Mouse (Mus musculus): ENCODE data around the gene Dse.
"Not testable (repeated sequence)": the region's sequence is repeated elsewhere in the genome, so short reads cannot be mapped to it uniquely, and the experiment has no call there.

Dse gene

DNA sequence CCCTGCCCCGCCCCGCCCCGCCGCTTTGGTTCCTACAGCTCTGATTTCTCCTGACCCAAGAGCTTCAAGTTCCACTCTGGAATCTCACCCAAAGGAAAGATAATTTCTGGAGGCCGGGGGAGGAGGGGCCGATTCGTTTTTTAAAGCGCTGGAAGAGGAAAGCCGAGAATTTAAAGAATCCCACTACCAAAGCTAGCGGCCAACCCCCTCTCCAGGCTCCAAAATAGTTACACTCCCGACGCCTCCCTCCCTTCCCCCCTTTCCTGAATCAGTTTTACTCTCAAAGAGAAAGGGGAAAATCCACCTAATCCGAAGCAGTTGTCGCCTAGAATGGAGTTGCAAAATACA is at the start of gene Dse:
Dse (minus strand) TSS at position 213 of the 348 bp plus-strand sequence.
- no peak for DNase-seq

DNA sequence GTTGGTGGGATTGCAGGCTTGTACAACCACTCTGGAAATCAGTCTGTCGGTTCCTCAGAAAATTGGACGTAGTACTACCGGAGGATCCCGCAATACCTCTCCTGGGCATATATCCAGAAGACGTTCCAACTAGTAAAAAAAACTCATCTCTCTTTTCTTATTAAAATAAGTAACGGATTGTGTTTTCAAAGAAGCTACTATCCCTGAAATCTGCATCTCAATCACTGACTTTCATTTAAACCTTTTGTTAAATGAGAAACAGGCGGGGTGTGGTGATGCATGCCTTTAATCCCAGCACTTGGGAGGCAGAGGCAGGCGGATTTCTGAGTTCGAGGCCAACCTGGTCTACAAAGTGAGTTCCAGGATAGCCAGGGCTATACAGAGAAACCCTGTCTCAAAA is 45.3 kb upstream of the Dse start:
- DNase-seq, result not testable (repeated sequence)

DNA sequence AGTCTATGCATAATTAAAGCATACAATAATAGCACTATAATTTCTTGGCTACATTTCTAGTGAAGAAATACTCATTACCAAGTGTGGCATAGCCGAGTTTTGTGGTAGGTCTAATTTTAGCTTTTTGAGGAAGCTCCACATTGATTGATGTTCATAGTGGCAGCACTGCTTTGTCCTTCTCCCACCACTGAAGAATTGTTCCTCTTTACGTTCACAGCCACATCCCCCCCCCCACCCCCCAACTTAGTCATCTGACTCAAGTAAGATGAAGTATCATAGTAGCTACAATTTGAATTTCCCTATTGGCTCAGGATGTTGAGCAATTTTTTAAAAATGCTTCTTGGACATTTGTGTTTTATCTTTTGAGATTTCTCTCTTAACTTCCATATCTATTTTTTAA is 42.1 kb upstream of the Dse start:
- no peak for DNase-seq

DNA sequence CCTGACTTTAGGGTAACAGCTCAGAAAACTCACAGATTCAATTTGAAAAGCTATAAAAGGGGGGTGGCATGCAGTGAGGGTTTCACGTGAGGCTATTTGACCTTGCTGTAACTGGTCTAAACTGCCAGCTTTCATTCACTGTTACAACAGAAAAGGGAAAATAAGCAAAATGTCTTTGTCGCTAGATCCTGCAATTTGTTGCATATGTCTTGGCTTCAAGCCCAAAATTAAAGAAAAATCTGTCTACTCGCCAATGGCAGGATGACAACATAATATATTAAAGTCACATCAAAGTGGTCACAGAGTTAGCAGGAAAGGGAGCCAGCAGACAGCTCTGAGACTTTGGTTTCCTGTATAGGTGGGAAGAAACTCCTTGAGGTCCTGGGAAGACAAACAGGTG is 40.2 kb upstream of the Dse start:
- no peak for DNase-seq

DNA sequence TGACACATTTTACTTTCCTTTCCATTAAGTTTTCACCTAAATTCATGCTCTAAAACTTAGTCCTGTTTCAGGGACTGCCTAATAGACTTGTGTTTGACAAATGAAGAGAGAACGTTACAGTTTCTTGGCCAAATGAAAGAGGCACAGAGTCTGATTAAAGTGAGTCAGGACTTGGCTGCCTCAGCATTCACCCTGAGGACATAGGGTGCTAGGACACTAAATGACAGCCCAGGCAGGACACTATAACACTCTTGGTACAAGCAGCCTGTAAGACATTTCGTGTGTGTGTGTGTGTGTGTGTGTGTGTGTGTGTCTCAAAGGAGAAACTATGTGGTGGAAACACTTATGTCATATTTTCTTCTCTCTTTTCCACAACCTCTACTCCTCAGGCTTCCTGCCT is 38.6 kb upstream of the Dse start:
- DNase-seq, result no peak

DNA sequence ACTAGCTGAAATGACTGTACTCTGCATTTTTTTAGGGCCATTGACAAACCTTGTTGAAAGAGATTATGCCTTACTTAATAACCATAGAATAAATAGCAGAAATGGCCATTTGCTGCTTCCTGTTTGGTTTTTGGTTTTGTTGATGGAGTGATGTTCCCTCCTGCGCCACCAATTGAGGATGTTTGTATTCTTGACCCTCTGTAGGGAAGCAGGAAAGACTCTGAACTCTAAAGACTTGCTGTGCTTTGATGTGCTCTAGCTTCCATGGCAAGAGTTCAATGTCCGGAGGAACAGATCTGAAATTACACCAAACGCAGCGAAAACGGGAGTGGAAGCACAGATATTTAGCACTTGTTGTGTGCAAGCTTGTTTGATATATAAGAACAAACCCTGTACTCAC is 37.2 kb upstream of the Dse start:
- DNase-seq, result no peak

DNA sequence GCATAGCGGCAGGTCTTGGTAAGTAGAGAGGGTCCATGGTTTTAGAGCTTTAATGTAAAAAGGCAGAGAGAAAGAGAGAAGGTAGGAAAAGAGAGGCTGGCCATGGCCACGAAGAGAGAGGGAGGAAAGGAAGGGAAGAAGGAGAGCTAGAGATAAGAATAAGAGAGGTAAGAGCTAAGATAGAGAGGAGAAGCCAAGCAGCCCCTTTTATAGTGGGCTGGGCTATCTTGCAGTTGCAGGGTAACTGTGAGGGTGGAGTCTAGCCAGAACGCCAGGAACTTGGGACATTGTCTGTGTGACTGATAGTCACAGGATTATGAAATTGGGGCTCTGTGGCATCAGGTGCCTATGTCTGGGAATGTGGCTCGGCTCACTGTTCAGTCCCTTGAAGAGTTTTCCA is 31.0 kb upstream of the Dse start:
- DNase-seq, result no peak

DNA sequence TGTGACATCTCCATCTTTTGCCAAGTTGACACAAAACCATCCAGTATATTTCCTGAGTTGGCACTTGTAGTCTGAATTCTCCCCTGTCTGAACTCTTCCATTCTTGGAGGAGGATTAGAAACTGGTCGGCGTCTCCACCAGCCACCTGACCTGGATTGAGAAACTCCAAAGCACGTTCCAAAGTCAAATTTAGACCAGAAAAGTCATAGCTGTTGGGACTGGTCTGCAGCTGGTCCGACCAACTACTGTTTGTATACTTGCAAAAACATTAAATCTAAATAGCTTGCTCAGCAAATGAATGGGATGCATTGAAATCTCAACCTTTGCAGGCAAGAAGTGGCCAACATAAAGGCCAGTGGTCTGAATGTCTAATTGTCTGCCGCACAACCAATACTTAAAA is 29.1 kb upstream of the Dse start:
- no peak for DNase-seq

DNA sequence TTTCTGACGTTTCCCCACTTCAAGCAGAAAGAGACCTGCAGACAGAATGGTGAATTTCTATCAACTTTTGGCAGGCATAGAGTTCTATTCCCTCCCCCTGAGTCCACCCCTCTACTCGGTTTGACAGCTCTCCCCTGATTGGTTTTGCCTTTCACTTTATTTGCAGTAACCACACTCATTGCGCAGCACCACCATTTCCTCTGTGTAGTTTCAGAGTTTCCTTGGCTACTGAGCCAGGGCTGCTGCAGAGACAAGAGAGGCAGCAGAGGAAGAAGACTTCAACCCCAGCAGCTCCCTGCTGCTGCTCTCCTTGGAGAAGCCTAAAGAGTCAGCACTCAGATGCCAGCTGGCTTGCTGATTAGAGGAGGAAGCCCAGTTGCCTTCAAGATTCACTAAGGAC is 27.9 kb upstream of the Dse start:
- no peak for DNase-seq

DNA sequence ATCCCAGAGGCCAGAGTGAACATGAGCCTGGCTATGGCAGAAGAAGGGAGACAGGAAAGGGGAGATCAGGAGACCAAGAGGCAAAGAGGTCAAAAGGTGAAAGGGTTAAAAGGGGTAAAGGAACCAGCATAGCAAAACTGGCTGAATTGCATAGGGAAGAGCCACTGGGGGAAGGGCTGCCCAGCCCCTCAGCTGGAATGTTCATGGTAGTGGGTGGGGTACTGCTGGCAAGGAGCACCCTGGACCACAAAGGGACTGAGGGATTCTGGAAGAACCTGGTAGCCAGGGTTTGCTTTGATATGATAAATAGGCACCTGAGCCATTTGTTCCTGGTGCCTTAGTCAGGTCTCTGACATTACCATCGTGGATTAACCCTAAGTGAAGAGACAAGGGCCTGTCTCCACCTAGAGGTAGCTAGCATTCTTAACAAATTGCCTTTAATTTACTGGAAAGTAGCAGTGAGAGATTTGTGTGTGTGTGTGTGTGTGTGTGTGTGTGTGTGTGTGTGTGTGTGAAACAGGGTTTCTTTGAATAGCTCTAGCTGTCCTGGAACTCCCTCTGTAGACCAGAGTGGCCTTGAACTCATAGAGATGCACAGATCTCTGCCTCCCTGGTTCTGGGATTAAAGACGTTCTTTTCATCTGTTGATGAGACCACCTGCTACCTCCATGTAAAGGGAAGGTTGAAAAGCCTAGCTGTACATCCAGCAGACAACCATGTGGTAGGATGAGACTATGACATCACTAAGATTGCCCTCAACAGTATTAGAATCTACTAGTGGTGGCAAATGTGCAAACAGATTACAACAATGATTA is 26.6 kb upstream of the Dse start:
- DNase-seq, result no peak

DNA sequence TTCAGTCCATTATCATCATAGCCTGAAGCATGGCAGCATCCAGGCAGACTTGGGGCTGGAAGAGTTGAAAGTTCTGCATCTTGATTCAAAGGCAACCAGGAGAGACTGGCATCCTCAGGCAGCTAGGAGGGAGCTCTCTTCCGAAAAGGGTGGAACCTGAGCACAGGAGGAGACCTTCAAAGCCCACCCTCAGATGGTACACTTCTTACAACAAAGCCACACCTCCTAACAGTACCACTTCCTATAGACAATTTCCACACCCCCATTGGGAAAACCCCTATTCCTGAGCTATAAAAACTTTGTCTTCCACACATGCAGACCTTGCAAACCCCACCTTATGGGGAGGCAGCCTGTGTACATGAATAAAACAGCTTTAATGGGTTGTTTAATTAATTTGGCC is 25.9 kb upstream of the Dse start:
- no peak for DNase-seq

DNA sequence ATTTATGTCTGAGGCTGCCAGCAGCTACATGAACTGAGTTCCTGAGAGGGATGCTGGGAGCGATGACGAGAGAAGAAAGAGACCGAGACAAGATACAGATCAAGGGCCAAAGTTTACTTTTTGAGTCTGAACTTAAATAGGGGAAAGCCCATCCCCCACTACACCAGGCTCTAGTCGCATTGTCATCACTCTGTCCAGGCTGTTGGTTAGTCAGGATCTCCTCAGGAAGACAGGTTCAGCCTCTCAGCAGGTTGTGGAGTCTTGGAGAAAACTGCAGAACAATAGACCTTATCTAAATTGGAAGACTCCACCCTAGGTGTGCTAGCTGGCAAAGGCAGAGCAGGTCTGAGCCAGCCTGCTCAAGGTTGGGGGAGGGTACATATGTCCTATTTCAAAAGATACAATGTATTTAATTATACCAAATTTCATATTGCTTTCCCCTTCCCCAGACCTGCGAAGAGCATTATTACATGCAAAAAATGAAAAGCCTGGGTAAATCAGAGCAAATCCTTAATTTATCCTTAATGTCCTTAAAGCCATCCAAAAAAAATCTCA is 22.7 kb upstream of the Dse start:
- DNase-seq, result no peak

DNA sequence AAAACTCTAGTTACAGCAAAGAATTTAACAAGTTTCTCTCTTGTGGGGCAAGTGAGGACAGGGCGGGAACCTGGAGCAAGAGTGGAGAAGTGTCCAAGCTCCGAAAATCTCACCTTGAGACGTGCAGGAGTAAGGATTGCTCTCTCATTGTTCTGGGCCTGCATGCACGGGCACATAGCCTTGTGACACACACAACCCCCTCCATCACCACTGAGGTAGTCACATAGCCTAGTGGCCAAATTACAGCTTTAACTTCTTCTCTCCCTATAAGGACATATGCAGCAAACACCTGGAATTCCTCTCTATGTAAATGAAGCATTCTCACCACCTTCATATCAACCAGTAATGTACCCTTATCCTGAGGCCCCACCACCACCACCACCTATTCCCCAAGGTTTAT is 22.0 kb upstream of the Dse start:
- DNase-seq, result no peak

DNA sequence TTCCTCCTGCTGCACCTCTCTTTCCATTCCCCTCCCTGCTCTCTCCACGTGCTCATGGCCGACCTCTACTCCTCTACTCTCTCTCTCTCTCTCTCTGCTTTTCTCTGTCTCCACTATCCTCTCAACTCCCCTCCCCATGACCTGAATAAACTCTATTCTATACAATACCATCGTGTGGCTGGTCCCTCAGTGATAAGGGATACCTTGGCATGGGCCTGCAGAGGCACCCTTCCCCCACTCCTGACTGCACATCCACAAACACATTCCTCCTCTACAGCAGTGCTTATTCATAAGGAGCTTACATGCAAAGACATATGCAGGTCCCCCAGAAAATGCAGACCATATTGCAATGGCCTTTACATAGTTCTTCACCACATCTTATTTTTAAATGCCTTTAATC is 16.1 kb upstream of the Dse start:
- DNase-seq, result no peak

DNA sequence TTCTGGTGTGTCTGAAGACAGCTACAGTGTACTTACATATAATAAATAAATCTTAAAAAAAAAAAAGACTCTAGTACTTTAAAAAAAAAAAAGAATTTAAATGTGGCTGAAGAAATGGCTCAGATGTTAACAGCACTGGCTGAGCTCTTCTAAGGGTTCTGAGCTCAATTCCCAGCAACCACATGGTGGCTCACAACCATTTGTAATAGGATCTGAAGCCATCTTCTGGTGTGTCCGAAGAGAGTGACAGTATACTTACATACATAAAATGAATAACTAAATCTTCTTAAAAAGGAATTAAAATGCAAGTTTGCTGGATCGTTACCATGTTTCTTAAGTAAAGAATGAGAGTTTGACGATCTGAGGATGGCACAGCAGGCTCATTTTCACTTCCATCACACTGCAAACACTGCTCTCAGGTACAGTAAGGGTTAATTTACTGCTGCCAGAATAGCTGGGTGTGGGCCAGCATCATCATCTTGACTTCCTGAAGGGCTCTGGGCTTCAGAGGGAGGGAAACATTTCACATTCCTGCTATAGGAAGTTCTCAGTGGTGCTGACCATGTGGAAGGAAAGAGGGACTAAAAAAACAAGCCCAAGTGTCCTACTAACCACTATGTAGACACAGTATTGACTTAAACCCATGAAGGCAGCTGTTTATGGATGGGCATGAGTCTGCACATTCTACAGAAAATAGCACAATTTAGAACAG is 14.6 kb upstream of the Dse start:
- DNase-seq, result no peak

DNA sequence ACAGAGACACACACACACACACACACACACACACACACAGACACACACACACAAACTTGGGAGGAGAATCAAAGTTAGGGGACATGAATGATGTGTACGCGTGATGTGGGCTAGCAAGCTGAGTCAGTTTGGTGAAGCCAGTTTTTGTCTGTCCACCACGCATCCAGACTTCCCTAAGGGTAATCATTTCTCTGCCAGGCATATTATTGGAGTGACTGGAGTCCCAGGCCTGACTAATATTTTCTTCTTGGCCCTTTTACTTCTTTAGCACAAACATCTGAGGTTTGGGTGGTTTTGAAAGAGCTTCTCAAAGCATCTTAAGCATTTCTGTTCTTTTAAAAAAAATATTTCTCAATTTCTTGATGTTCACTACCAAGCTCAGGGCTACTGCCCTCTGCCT is 10.7 kb upstream of the Dse start:
- no peak for DNase-seq

DNA sequence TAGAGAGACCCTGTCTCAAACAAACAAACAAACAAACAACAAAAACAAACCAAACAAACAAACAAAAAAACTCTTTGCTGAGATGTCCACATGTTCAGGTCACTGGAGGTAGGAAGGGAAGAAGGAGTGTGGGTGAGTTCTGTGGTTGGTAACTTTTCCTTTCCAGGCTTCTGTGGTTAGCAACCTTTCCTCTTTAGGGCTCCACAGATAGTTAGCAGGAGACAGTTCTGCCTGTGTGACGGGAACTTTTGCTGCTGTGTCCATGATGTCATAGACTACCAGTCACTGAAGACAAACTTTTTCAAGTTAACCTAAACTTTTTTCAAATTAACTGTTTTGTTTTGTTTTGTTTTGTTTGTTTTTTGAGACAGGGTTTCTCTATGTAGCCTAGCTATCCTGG is 8.2 kb upstream of the Dse start:
- no peak for DNase-seq

DNA sequence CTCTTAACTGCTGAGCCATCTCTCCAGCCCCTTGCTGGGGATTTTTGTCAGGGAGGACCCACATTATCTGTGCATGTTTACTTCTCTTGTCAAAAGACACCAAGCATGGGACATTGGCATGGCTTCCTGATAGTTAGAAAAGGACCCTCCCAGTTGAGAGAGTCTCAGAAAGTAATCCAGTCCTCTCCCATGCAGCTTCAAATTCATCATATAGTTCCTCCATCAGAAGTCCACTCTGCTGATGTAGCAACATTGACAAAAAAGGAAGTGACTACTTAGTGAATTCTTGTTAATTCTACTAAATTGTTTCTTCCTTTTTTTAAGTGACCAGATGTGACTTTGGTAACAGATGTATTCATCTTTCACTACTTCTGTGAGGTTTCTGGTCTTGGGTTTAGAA is 2.4 kb upstream of the Dse start:
- DNase-seq, result no peak

DNA sequence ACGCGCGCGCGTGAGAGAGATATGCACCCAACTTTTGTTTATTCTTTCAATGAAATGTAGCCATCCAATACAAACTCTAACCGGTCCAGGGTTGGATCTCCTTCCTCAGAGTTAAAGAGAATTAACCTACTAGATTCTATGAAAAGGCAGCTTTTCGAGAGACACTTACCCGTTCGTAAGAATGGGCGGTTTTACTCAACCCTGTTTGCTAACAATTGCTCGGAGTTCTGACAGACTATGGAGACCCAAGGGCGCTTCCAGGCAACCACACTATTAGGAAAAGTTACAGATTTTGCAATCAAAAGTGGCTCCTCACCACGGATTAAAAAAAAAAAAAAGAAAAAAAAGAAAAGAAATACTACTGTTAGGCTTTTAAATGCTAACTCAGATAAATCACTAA is 516 bp upstream of the Dse start:
- no peak for DNase-seq

DNA sequence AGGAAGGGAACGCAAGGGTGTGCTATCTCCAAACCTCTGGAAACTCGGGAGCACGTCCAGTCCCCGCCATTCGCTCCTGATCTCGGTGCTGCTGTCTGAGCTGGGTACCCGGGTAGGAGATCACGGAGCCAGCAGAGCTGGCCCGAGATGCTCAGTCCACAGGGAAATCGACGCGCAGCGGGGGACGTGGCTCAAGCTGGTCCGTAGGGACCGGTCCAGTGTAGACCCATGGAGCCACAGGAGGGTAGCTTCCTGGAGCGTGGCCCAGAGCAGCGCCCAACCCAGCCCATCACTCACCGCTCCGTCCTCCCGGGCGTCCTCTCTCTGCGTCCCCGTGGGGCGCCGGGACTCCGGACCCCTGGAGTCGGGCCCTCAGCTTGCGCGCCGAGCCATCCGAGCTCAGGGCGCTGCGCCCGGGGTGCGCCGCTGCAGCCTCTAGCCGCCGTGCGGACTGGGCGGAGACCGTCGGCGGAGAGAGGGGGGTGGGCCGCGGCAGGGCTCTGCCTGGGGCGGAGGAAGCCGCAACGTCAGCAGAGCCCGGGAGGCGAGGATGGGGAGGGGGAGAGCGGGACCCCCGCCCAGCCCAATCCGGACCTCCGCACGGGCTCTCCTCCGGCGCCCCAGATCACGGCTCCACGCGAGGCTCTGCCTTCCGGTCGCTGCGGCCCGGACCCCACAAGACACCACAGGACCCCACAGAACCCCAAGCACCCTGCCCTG is 572 bp downstream of the Dse start:
- DNase-seq, result peak; percentile 8 to 22

DNA sequence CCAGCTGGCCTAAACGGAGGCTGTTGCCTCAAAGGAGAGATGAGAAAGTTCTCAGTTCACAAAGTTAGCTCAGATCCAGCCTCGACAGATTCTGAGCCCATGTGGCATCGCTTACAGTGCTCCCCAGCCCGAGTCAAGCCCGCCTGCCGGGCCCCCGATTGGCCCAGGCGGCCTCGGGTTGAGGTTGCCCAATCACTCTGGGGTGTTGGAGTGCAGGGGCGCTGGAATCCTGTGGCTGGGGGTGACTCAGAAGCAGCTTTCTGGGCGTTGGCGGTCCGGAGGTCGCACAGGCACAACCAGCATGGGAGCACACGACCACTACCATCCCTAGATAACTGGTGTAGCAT is 1.1 kb downstream of the Dse start:
- DNase-seq, result peak; percentile 9 to 13

DNA sequence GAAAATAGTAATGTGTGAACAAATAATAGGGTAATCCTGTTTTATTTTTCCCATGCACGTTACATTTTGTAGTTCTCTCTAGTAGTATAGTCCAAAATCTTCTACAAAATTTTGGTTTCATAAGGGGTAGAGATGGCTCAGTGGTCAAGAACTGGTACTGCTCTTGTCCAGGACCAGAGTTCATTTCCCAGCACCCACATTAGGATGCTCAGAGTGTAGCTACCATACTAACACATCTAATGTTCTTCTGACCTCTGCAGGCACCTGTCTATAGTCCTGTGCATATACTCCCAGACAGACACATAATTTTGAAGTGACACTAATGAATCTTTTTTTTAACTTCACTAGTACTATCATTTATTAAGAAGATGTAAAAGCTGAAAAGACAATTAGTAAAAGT is 1.7 kb downstream of the Dse start:
- no peak for DNase-seq

DNA sequence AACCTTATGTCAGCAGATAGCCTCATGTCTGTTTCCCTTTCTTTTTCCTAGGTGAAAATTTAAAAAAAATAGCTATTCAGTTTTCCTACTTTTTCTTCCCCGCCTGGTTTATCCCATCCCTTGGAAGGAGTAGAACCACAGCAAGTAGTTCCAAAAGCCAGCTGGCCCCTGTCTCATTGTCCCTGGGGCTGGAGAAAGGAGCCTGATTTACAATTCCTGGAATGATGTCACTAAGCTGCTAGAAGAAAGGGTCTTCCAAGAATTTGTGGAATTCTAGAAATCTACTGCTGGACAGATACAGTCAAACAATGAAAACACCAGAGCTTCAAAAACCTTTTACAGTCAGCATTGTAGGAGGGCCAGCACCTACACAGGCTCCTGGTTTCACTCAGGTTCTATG is 6.8 kb downstream of the Dse start:
- DNase-seq, result no peak

DNA sequence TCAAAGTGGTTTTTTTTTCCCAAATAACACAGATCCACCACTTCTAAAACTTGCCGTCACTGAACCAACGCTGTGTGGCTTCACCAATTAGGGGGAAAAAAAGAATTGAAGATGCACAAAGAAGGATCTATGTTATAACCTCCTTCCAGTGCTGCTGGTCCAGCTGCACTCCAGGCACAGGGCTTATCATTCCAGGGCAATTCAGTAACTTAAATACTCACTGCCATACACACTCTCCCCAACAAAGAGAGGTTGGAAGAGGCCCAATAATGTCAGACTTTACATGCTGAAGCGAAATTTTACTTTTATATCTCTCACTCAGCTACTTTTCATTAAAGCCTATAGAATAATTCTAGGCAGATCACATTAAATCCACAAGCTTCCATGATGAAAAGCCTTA is 8.9 kb downstream of the Dse start:
- no peak for DNase-seq
